Mouse (Mus musculus) kidney, embryonic 14.5 days (tissue): ENCODE measurements around the gene Ucp3. TPM values are rescaled to one million over a fixed set of nuclear protein-coding genes. Genes with fewer than 3 reads are reported as not detected.

ENCODE experiments used
- ATAC-seq: fragments of 200-750 bp; cut with Nextera tagmentation; 2 replicates; pipeline ENCODE4 v1.8.0; 2017; ENCODE audit warnings: moderate number of reproducible peaks, mild to moderate bottlenecking, moderate TSS enrichment, moderate library complexity; ENCODE audit not compliant: low FRiP score, low TSS enrichment
- H3K27ac ChIP-seq: fragments of 300-500 bp; sonication (generic); 2 replicates; pipeline ENCODE4 v1.5.1; 2014; ENCODE audit warnings: low read depth, mild to moderate bottlenecking, low read length, moderate library complexity, mixed read lengths
- H3K27me3 ChIP-seq: fragments of 300-500 bp; sonication (generic); 2 replicates; pipeline ENCODE4 v1.6.1; 2014; ENCODE audit warnings: mild to moderate bottlenecking, low read length; ENCODE audit not compliant: control insufficient read depth, insufficient read depth
- H3K36me3 ChIP-seq: fragments of 300-500 bp; sonication (generic); 2 replicates; pipeline ENCODE4 v1.6.1; 2014; ENCODE audit warnings: low read length, mixed read lengths; ENCODE audit not compliant: control insufficient read depth, insufficient read depth
- H3K4me1 ChIP-seq: fragments of 300-500 bp; sonication (generic); 2 replicates; pipeline ENCODE4 v1.6.1; 2014; ENCODE audit warnings: low read length, mixed read lengths; ENCODE audit not compliant: control insufficient read depth, insufficient read depth
- H3K4me2 ChIP-seq: fragments of 300-500 bp; sonication (generic); replicated peaks from 2 replicates; pipeline ENCODE4 v1.6.1; 2014; ENCODE audit warnings: low read depth, mild to moderate bottlenecking, low read length
- H3K4me3 ChIP-seq: fragments of 300-500 bp; sonication (generic); 2 replicates; pipeline ENCODE4 v1.5.1; 2014; ENCODE audit warnings: mild to moderate bottlenecking, low read length
- H3K9ac ChIP-seq: fragments of 300-500 bp; sonication (generic); 2 replicates; pipeline ENCODE4 v1.6.1; 2014; ENCODE audit warnings: low read depth, mild to moderate bottlenecking, low read length, moderate library complexity
- H3K9me3 ChIP-seq: fragments of 300-500 bp; sonication (generic); 2 replicates; pipeline ENCODE4 v1.6.1; 2016; ENCODE audit warnings: low read length; ENCODE audit not compliant: control insufficient read depth
- WGBS: fragments of 180-500 bp; shearing (Covaris S2); extraction: QIAGEN DNeasy Blood & Tissue Kit; methylation state at CpG from one replicate; pipeline ENCODE4 v1.1.7; 2014; 5-methylcytosine and 5-hydroxymethylcytosine counted together
- polyA plus RNA-seq: library from polyadenylated mRNA; unstranded; fragments of >200 nt; fragmentation: Nextera tagmentation; extraction: Ambion mirVana; gene quantifications from 2 replicates; pipeline ENCODE4 v1.2.1, GENCODE M21; 2014

The Ucp3 gene
- polyA plus RNA-seq, 1 experiment from 2014 or later, result 0.08 TPM

DNA sequence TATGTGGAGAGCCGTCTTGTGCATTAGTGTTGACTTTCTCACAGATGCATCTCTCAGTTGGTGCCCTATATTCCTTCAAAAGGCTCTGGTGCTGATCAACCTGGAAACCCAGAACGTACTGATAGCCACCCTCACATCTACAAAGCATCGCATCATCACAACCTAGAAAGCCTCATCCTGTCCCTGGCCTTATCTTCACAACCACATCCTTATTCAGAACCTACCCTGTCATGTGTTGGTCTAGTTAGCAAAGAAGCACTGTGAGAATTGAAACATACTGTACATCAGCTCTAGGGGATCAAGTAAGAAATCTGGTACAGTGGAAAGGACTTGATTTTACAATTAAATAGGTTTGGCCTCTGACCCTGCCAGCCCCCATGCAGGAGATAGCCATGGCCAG is 23.8 kb upstream of the Ucp3 start:
- Histone ChIP-seq H3K4me1 (no peaks in the 10 kb centered on the region), H3K27me3 (no peaks in the 10 kb centered on the region), H3K9me3 (no peaks in the 10 kb centered on the region), H3K36me3 (peaks cover 78% of the 10 kb centered on the region), H3K27ac (no peak overlapping the region), H3K9ac (no peak overlapping the region), H3K4me2 (no peak overlapping the region), H3K4me3 (no peak overlapping the region)
- ATAC-seq, result no peak
- 94% methylated on average over 3 of the region's 3 CpGs for WGBS

DNA sequence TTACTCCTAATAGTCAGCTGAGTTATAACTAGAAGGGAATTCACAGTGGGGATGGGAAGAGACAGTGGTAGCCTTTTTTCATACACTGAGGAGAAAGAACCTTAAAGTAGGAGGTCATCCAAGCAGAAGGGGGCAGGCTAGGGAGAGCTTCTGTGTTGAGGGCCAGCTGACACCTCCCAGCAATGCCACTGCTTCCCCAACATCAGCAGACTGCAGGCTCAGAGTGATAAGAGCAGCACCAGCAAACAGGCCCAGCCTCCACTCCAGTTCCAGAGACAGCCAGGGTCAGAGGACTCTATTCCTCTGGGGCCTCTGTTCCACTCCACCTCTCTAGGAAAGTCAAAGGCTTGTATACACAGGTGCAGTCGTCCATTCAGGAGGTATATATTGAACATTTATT is 14.6 kb upstream of the Ucp3 start:
- H3K9me3 ChIP-seq, result no peaks in the 10 kb centered on the region
- H3K4me2 ChIP-seq, result no peak overlapping the region
- WGBS, result 57% methylated on average over 1 of the region's 1 CpGs
- no peak overlapping the region for H3K27ac ChIP-seq
- no peak overlapping the region for H3K9ac ChIP-seq
- no peak overlapping the region for H3K4me3 ChIP-seq
- peaks cover 80% of the 10 kb centered on the region for H3K36me3 ChIP-seq
- ATAC-seq, result no peak
- H3K27me3 ChIP-seq, result no peaks in the 10 kb centered on the region
- H3K4me1 ChIP-seq, result no peaks in the 10 kb centered on the region

DNA sequence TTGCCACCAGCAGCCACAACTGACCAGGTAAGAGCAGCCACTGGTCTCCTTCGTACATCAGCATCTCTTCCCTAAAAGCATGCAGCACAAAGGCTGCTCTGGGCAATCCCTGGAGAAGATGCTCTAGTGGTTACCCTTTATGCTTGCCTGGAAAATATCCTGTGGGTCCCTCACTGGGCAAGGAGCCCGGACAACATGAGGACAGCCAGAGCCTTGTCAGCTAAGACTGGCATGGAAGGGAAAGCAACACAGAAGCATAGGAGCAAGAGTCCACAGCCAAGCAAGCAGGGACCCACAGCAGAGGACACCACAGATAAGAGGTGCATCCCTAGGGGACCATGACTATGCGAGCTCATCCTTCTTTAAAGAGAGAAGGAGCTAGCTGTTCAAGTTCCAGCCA is 12.9 kb upstream of the Ucp3 start:
- WGBS, result 94% methylated on average over 3 of the region's 3 CpGs
- Histone ChIP-seq H3K27ac (no peak overlapping the region), H3K9ac (no peak overlapping the region), H3K9me3 (no peaks in the 10 kb centered on the region), H3K4me3 (no peak overlapping the region), H3K27me3 (no peaks in the 10 kb centered on the region), H3K4me2 (no peak overlapping the region), H3K36me3 (peaks cover 69% of the 10 kb centered on the region), H3K4me1 (no peaks in the 10 kb centered on the region)
- no peak for ATAC-seq

DNA sequence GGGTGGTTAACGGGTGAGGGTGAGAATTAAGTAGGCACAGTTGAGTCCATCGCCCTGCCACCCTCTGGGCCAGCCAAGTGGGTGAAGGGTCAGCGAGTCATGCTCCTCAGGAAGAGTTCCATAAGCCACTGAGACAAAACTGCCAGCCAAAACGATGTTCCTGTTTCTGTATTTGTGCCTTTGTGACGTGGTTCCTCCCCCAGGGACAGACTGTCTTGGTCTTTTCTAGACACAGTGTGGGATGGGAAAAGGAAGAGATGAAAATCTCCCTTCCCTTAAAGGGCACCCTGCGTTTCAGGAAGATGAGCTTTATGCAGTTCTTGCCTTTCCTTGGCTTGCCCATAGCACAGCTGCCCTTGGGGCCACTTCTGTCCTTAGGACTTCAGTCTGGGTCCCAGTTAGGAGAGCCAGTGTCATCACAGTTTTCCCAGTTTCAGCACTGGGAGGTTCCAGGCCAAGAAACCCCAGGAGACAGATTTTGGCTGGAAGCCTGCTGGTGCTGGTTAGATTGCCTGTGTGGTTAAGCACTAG is 11.1 kb upstream of the Ucp3 start:
- Histone ChIP-seq H3K4me3 (no peak overlapping the region), H3K4me2 (no peak overlapping the region), H3K9me3 (no peaks in the 10 kb centered on the region), H3K27me3 (no peaks in the 10 kb centered on the region), H3K27ac (no peak overlapping the region), H3K36me3 (peaks cover 56% of the 10 kb centered on the region), H3K4me1 (no peaks in the 10 kb centered on the region; the same call in 1 of the 2 replicates), H3K9ac (no peak overlapping the region)
- WGBS, result 82% methylated on average over 6 of the region's 6 CpGs
- no peak for ATAC-seq

DNA sequence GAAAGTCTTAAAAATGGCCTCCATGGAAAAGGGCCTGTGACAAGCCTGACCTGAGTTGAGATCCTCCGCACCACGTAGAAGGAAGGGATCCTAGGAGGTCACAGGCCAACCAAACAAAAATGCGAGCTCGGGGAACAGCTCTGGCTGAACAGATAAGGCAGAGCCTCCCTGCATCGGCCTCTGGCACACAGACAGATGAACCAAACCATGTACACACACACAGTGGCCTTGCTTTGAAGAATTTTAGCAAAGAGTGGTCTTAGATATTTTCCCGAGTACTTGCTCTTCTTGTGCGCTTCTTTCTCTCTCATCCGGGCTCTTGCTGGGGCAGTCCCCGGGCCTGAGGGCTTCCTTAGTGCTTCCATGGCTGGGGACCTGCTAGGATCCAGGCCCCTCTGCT is 9.6 kb upstream of the Ucp3 start:
- Histone ChIP-seq H3K4me2 (no peak overlapping the region), H3K9ac (no peak overlapping the region), H3K27me3 (no peaks in the 10 kb centered on the region), H3K9me3 (no peaks in the 10 kb centered on the region), H3K4me1 (no peaks in the 10 kb centered on the region; the same call in 1 of the 2 replicates), H3K4me3 (no peak overlapping the region), H3K36me3 (peaks cover 47% of the 10 kb centered on the region), H3K27ac (no peak overlapping the region)
- ATAC-seq, result no peak
- WGBS, result 81% methylated on average over 9 of the region's 9 CpGs

DNA sequence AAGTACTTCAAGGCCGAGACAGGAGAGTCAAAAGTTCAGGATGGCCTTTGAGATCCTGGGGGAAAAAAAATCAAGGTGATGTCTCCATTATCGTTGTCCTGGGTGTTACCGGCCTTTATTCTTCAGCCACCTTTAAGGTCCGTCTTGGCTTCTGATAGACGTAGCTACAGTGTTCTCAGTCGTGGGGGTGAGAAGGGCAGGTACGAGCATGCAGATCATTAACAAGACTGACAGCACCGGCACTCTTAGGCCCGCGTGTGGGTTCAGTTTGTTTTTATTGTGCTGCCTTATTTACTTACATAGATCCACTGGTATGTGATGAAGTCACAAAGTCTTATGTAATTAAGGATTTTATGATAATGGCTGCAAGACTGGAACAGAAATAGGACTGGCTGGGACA is 9.0 kb upstream of the Ucp3 start:
- Histone ChIP-seq H3K9ac (no peak overlapping the region), H3K4me1 (no peaks in the 10 kb centered on the region; the same call in 1 of the 2 replicates), H3K27me3 (no peaks in the 10 kb centered on the region), H3K4me2 (no peak overlapping the region), H3K27ac (no peak overlapping the region), H3K9me3 (no peaks in the 10 kb centered on the region), H3K36me3 (peaks cover 44% of the 10 kb centered on the region), H3K4me3 (no peak overlapping the region)
- no peak for ATAC-seq
- 66% methylated on average over 10 of the region's 10 CpGs for WGBS

DNA sequence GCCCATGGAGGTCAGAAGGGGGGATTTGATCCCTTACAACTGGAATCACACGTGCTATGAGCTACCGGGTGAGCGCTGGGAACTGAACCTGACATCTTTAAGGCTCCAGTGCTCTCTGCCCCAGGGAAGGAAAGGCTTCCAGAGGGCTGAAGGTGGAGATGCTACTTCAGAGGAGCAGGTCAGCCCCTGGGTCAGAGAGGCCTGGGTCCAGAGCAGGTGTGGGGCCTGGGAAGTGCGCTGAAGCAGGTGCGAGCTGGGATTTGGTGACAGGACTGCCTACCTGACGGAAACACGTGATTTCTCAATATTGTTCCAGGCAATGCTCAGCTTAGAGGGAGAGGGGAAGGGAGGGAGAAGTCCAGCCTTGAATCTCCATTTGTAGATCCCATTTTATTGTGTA is 8.5 kb upstream of the Ucp3 start:
- 83% methylated on average over 7 of the region's 7 CpGs for WGBS
- H3K4me1 ChIP-seq, result no peaks in the 10 kb centered on the region; the same call in 1 of the 2 replicates
- peaks cover 43% of the 10 kb centered on the region for H3K36me3 ChIP-seq

DNA sequence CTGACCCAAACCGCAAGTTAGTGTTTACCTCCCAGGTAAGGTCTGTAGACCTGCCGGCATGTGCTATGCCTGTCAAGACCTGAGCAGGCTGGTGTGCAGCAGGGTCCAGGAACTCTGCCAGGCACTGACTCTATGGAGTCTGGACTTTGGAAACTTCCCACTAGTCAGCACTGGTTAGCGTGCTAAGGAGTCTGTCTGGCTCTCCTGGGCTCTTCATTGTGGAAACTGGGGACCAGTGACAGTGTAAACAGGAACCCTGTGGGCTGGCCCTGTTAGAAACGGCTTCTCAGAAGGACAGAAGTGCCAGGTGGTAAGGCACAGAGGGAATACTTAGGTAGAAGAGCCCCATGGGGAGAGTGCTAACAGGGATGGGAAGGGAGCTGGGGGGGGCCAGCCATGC is 7.5 kb upstream of the Ucp3 start:
- peak overlapping the region; percentile 49; the same call in 1 of the 2 replicates for H3K27ac ChIP-seq
- no peaks in the 10 kb centered on the region; the same call in 1 of the 2 replicates for H3K4me1 ChIP-seq
- no peaks in the 10 kb centered on the region for H3K27me3 ChIP-seq
- peaks cover 42% of the 10 kb centered on the region for H3K36me3 ChIP-seq
- 71% methylated on average over 4 of the region's 4 CpGs for WGBS
- 0 out of 2 replicates have a peak, but pooled peaks have one; percentile 23 for ATAC-seq
- no peak overlapping the region for H3K4me3 ChIP-seq
- H3K9me3 ChIP-seq, result no peaks in the 10 kb centered on the region
- H3K4me2 ChIP-seq, result no peak overlapping the region
- H3K9ac ChIP-seq, result no peak overlapping the region

More for the DNA sequence above, 8.5 kb upstream of the Ucp3 start:
- no peaks in the 10 kb centered on the region for H3K27me3 ChIP-seq
- no peak for ATAC-seq
- H3K4me2 ChIP-seq, result no peak overlapping the region
- no peak overlapping the region for H3K27ac ChIP-seq
- H3K4me3 ChIP-seq, result no peak overlapping the region
- H3K9ac ChIP-seq, result no peak overlapping the region
- H3K9me3 ChIP-seq, result no peaks in the 10 kb centered on the region

DNA sequence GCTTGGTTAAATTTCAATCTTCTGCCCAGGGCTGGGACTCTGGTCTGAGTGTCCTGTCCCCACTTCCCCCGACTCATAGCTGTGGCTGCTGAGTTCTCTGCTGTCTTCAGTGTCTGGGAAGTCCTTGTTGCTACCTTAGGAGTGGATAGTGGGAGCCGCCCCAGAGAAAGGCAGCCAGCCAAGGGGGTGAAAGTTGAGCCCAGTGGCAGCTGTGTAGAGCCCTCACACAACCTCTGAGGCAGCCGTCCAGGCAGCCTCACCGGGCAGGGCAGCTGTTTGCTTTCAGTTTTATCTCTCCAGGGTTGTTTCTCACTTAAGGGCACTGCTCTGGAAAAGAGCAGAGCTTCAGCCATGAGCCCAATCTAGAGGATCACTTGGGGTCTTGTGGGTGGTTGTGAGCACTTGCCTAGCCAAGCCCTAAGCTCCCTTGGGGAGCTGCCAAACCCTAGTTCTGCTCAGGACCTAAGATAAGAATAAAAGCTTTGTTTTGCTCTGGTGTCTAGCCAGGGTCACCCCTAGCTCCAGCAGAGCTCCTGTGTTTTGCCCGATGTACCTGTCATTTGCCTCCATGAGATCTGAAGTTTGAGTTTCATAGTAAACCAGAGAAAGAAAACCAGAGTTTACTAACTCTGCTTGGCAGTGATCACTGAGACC is 7.0 kb upstream of the Ucp3 start:
- no peaks in the 10 kb centered on the region for H3K27me3 ChIP-seq
- H3K27ac ChIP-seq, result peak overlapping the region; percentile 49; the same call in 1 of the 2 replicates
- ATAC-seq, result peak; percentile 76
- WGBS, result 36% methylated on average over 5 of the region's 5 CpGs
- H3K4me3 ChIP-seq, result no peak overlapping the region
- H3K36me3 ChIP-seq, result peaks cover 42% of the 10 kb centered on the region
- no peak overlapping the region for H3K4me2 ChIP-seq
- no peaks in the 10 kb centered on the region; the same call in 1 of the 2 replicates for H3K4me1 ChIP-seq
- no peak overlapping the region for H3K9ac ChIP-seq
- H3K9me3 ChIP-seq, result no peaks in the 10 kb centered on the region
